Mouse (Mus musculus) T-cell, adult 2 months (primary cell): ENCODE results near the gene Chst5.
"Not testable (repeated sequence)": the region's sequence is repeated elsewhere in the genome, so short reads cannot be mapped to it uniquely, and the experiment has no call there.

Experiments
- DNase-seq: peaks from one replicate; pipeline ENCODE4 v3.0.0; 2022; ENCODE audit warnings: low spot score

Gene Chst5

DNA sequence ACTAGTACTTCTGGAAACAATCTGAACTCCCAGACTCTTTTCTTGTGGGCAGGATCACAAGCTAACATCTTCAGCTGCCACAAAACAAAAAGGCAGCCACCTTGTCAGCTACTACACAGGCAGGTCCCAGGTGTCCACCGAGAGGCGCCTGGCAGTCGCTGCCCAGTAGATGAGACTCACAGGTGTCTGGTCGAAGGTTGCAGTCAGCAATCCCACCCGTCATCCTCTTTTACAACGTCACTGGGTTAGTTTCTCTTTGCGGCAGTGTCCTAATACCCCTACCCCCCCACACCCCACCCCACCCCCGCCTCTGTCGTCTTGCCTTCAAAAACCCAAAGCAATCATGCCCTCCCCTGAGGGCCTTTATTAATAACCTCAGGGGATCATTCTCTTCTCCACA, 34.5 kb downstream of the Chst5 start:
- peak; percentile 19 for DNase-seq

DNA sequence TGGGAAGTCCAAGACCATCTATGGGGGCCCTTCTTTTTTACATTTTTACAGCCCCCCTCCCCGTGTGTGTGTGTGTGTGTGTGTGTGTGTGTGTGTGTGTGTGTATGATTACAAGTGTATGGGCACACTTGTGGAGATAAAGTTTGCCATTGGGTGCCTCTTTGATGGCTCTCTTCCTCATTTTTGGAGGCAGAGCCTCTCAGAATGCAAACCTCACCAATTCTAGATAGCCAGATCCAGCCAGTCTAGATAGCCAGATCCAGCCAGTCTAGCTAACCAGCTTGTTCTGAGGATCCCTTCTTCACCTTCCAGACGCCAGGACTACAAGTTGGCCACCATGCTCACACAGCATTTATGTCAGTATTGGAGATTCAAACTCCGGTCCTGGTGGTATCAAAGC, 39.0 kb downstream of the Chst5 start:
- DNase-seq = no peak

DNA sequence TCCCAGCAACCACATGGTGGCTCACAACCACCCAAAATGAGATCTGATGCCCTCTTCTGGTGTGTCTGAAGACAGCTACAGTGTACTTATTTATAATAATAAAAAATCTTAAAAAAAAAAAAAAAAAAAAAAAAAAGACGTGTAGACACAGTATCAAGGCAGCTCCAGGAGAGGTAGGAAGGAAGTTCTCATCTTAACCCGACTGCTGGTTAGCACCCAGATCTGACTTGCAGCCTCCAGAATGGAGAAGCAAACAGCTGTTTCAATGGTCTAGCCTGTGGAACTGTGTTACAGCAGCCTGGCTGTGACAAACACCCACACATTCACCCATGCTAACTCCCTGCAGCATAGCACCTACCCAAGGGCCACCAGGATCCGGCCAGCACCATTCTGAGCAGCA, 39.9 kb downstream of the Chst5 start:
- no peak for DNase-seq

DNA sequence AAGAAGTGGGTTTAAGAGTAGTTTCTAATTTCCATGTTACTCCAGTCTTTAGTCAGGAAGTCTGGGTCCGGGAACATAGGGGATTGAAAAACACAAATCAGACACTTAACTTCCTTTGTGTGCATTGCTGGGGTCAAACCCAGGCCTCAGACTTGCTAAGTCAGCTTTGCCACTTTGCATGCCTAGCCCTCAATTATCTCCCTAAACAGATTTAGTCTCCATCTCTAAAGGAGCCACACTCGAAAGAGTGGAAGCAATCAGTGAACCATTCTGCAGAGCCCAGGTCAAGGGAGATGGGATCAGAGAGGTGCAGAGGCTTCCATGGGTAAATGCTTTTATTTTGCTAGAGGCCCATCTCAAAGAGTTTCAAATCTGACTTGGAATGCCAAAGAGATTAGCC, 41.6 kb downstream of the Chst5 start:
- no peak for DNase-seq

DNA sequence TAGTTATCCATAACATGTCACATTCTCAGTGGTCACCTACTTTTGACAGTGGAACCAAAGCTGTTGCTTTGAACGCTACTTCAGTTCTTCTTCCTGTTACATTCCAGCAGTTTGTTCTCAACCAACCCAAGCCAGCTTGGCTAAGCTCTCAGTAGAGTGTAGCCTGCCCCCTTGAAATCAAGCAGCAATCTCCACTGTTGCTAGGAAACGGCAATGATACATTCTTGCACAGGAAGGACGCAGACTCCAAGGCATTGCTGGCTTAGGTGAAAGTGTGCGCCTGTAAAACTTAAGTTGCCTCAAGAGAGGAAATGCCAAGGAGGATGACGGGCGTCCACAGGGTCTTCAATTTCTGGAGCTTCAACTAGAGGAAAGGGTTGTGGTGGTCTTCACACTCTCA, 44.4 kb downstream of the Chst5 start:
- DNase-seq = no peak

DNA sequence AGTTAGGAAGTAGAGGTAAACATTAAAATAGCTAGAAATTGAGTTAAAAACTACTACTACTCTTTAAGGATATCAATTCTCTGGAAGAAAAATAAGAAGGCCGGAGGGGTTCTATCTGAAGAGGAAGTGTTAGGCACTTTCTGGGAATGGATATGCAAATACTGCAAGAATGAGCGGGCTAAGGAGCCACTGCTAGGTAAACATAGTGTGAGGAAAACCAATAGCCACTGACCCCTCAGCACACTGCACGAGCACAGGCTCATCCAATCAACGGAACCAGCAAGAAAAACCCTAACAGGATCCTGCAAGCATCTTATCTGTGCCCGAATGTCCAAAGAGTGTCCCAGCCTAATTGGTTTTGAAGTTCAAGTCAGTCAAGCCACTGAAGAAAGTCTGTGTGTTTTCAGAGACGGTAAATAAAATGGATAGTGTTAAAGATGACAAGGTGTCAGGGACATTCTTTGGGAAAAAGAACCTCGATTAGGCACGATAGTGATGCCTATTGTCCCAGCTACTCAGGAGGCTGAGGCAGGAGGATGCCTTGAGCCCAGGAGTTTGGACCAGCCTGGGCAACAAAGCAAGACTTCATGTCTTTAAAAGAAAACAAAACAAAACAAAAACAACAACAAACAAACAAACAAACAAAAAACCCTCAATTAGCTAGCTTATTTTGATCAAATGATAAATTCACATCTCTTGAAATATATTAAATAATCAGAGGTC, 45.0 kb downstream of the Chst5 start:
- no peak for DNase-seq

DNA sequence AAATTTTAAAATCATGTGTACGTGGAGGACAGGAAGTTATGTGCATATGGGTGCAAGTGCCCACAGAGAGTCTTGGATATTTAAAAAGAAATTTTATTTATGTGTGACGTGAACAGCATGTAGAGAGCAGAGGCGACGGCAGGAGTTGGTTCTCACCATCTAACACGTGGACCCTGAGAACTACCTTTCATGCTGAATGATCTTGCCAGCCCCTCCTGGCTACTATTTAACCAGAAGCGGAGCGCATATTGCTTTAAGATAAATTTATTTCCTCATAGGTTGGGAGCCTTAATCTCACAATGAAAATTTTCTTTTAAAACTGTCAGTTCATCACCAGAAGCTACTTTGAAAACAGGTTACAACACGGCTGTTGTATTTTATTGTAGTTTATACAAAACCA, 45.6 kb downstream of the Chst5 start:
- DNase-seq = no peak

DNA sequence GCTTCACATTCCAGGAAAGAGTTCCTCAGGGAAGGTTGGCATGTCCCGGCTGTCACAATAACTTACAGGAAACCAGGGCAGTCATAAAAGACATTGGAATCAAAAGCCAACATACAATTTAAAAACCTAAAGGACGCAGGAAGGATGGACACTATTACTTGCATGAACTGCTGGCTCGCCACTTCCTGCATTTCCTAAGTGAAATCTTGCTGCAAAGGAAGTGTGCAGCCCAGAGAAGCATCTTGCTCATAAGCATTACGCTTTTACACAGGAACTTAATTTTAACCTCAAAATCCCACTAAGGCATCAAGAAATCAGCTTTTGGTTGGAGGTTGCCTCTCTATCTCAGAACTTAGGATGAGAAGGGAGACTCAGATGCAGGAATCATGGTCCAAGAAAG, 47.0 kb downstream of the Chst5 start:
- no peak for DNase-seq

DNA sequence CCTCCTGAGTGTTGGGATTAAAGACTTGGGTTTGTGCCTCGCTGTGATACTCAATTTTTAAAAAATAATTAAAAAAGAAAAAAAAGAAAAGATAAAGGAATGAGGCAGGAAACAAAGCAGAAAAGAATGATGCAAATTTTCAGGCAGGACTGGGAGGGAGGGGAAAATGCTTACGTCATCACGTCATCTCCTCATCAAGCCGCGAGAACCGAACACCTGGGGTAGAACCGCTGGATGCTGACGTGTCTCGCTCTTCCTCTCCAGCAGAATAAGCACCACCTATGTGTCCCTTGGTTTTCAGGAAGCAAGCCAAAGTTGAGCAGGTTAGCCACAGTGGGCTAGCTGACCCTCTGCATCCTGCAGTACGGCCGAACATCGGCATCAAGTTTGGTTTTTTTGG, 54.3 kb downstream of the Chst5 start:
- DNase-seq = no peak

DNA sequence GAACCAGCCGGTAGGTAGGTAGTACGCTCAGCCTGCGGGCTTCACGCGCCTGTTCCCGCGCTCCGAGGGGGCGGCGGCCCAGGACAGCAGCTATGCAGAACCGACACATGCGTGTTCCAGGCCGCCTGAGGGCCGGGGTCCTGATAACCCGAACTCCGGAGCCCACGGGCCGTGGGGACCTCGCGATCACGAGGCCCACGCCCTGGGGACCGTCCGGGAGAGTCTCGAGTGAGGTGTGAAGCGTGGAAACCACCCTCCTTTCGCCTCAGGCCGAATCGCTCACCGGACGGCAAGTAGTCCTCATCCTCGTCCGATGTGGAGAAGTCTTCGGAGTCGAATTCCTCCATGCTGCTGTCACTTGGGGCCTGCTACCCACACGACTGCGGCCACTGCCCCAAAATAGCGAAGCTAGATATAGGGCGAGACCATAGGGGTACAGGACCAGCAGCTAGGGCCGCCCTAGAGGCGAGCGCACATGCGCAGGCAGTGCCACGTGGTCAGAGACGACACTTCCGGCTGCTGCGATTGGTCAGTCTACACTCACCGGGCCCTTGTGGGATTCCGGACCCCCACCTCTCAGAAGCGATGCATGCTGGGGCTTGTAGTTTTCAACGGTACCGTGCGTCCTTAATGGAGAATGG, 56.3 kb downstream of the Chst5 start, which contains the start of gene Cfdp1:
Cfdp1 (minus strand) TSS at position 431 of the 641 bp plus-strand sequence.
- DNase-seq = peak; percentile 97

DNA sequence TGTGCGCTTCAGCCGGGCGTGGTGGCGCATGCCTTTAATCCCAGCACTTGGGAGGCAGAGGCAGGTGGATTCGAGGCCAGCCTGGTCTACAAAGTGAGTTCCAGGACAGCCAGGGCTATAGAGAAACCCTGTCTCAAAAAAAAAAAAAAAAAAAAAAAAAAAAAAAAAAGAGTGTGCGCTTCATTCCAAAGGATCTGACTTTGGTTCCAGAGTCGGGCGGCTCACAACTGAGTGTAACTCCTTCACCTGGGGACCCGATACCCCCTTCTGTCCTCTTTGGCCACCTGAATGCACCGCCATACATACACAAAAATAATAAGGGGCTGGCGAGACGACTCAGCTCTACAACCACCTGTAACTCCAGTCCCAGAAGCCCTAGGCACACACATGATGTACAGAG, 57.0 kb downstream of the Chst5 start:
- not testable (repeated sequence) for DNase-seq

DNA sequence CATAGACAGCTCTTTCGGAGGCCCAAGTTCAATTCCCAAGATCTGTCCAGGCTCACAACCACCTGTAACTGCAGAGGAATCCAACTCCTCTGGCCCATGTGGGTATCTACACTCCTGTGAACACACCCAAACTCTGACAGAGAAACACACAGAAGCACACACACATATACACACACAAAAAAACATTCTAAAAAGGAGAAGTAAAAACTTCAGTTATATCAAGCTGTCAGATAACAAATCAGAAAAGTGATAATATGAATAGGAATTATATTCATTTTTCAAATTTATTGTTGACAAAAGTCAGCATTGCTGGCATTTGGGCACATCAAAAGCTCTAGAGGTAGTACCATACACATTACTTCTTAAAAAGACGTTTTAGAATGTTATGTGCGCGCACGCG, 63.5 kb downstream of the Chst5 start:
- no peak for DNase-seq
